Mouse (Mus musculus) G1E (cell line): ENCODE data around the gene Gab1.

Experiments used
- CTCF ChIP-seq: IDR thresholded peaks from 2 replicates; pipeline ENCODE4 v1.5.1; 2012; ENCODE audit warnings: low read depth, low read length, inconsistent platforms, mixed read lengths
- GATA1 ChIP-seq: IDR thresholded peaks from 2 replicates; pipeline ENCODE4 v1.6.1; 2012; ENCODE audit warnings: borderline replicate concordance, low read length, inconsistent platforms, mixed read lengths
- TAL1 ChIP-seq: conservative IDR thresholded peaks from 2 replicates; pipeline ENCODE4 v1.6.1; 2012; ENCODE audit warnings: low read depth, low read length, inconsistent platforms, mixed read lengths

DNA sequence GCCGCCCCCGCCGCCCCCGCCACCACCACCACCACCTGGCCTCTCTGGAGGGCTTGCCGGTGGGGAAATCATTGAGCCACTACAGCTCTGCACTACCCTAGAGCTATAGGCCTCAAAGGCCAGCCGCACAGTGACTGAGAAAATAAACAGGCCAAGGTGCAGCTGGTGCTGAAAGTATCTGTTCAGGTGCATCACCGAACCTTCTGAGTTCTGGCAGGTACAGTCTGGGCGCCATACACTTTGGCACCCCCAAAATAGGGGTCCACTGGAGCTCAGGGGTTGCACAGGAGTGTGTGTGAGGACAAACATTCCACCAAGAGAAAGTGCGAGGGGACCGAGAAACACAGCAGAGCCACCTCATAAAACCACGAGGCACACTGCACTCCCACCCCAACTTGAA, 31.7 kb downstream of the Gab1 start:
- no peak for TF ChIP-seq CTCF
- no peak for TF ChIP-seq TAL1
- no peak for TF ChIP-seq GATA1
